Mouse (Mus musculus) retina, postnatal 7 days (tissue): Measurements from ENCODE around the gene Gadd45g.

Experiments used
- DNase-seq: peaks from one replicate; pipeline ENCODE4 v3.0.0-alpha.2; 2012; ENCODE audit warnings: low read depth, low spot score

The Gadd45g gene

GRCm38 (mm10) chr13:51853301-51854243 is 7.1 kb downstream of the Gadd45g start:
- no peak for DNase-seq

- no peak for DNase-seq
These were observed 9.1 kb downstream of the Gadd45g start for GRCm38 (mm10) chr13:51855584-51855983.

GRCm38 (mm10) chr13:51857156-51857555 is 10.7 kb downstream of the Gadd45g start:
- DNase-seq, result no peak

- DNase-seq, result no peak
These were observed 12.0 kb downstream of the Gadd45g start for GRCm38 (mm10) chr13:51858475-51858874.

GRCm38 (mm10) chr13:51859174-51859573 is 12.7 kb downstream of the Gadd45g start:
- no peak for DNase-seq

GRCm38 (mm10) chr13:51859798-51860197 is 13.3 kb downstream of the Gadd45g start:
- no peak for DNase-seq

- no peak for DNase-seq
These were observed 16.3 kb downstream of the Gadd45g start for GRCm38 (mm10) chr13:51862750-51863149.

GRCm38 (mm10) chr13:51866151-51866659 is 19.7 kb downstream of the Gadd45g start:
- no peak for DNase-seq

GRCm38 (mm10) chr13:51868491-51869128 is 22.1 kb downstream of the Gadd45g start:
- DNase-seq, result no peak

GRCm38 (mm10) chr13:51869129-51869491 is 22.6 kb downstream of the Gadd45g start:
- DNase-seq, result no peak

GRCm38 (mm10) chr13:51871148-51871547 is 24.7 kb downstream of the Gadd45g start:
- no peak for DNase-seq

GRCm38 (mm10) chr13:51872252-51872962 is 25.9 kb downstream of the Gadd45g start:
- no peak for DNase-seq

- no peak for DNase-seq
These were observed 26.6 kb downstream of the Gadd45g start for GRCm38 (mm10) chr13:51872963-51873514.

- no peak for DNase-seq
These were observed 27.3 kb downstream of the Gadd45g start for GRCm38 (mm10) chr13:51873786-51874185.

GRCm38 (mm10) chr13:51876131-51876530 is 29.7 kb downstream of the Gadd45g start:
- DNase-seq, result no peak

GRCm38 (mm10) chr13:51878806-51879205 is 32.3 kb downstream of the Gadd45g start:
- DNase-seq, result no peak

- DNase-seq, result no peak
These were observed 33.1 kb downstream of the Gadd45g start for GRCm38 (mm10) chr13:51879571-51879970.

- no peak for DNase-seq
These were observed 33.5 kb downstream of the Gadd45g start for GRCm38 (mm10) chr13:51880019-51880418.

- DNase-seq, result no peak
These were observed 35.0 kb downstream of the Gadd45g start for GRCm38 (mm10) chr13:51881271-51882128.

- DNase-seq, result no peak
These were observed 35.7 kb downstream of the Gadd45g start for GRCm38 (mm10) chr13:51882218-51882617.

GRCm38 (mm10) chr13:51884250-51884649 is 37.8 kb downstream of the Gadd45g start:
- DNase-seq, result no peak
